Mouse (Mus musculus) myocyte (in vitro differentiated cells): ENCODE measurements at regions not wholly inside any gene's neighbourhood (a gene's known extent, or its start where the extent isn't known, plus 50 kb on each side); places are given as distances from the start of the nearest gene placed in this dataset.

ENCODE experiments used
- H3K27me3 ChIP-seq: one replicate; pipeline ENCODE4 v1.6.1; 2011; ENCODE audit not compliant: control insufficient read depth, insufficient read depth, insufficient read length
- H3K36me3 ChIP-seq: one replicate; pipeline ENCODE4 v1.6.1; 2011; ENCODE audit not compliant: control insufficient read depth, insufficient read depth
- H3K4me2 ChIP-seq: one replicate; pipeline ENCODE4 v1.6.1; 2011; ENCODE audit warnings: low read depth, control low read depth
- H3K4me3 ChIP-seq: one replicate; pipeline ENCODE4 v1.5.1; 2011; ENCODE audit warnings: mild to moderate bottlenecking, control low read depth, moderate library complexity
- H3K79me2 ChIP-seq: one replicate; pipeline ENCODE4 v1.6.1; 2011; ENCODE audit not compliant: control insufficient read depth, insufficient read depth
- H3ac ChIP-seq: one replicate; pipeline ENCODE4 v1.6.1; 2011; ENCODE audit not compliant: control insufficient read depth, insufficient read length
- CEBPB ChIP-seq: IDR thresholded peaks from 2 replicates; pipeline ENCODE4 v1.6.1; 2011; ENCODE audit warnings: mild to moderate bottlenecking, moderate library complexity; ENCODE audit not compliant: poor library complexity, insufficient read depth, severe bottlenecking
- E2F4 ChIP-seq: IDR thresholded peaks from one replicate; pipeline ENCODE4 v1.6.1; 2011; ENCODE audit warnings: mild to moderate bottlenecking, control low read depth, moderate library complexity; ENCODE audit not compliant: insufficient read depth
- MAX ChIP-seq: IDR thresholded peaks from one replicate; pipeline ENCODE4 v1.6.1; 2011; ENCODE audit warnings: low read depth, mild to moderate bottlenecking, control low read depth
- MYOD1 ChIP-seq, 3 experiments: IDR thresholded peaks; one replicate each; pipeline ENCODE4 v1.6.1; 2011; ENCODE audit warnings: control low read depth in 2 of 3, low read depth in 2 of 3, mild to moderate bottlenecking in 2 of 3, moderate library complexity in 1 of 3; ENCODE audit not compliant: insufficient read length in 2 of 3, control insufficient read depth in 1 of 3
- MYOG ChIP-seq, 3 experiments: IDR thresholded peaks; one replicate each; pipeline ENCODE4 v1.6.1; 2011; ENCODE audit warnings: control low read depth in 2 of 3, low read depth in 2 of 3, mild to moderate bottlenecking in 2 of 3; ENCODE audit not compliant: insufficient read length in 2 of 3, control insufficient read depth in 1 of 3, insufficient read depth in 1 of 3
- POLR2A ChIP-seq: IDR thresholded peaks from one replicate; pipeline ENCODE4 v1.6.1; 2011; ENCODE audit warnings: low read depth, mild to moderate bottlenecking, control low read depth, moderate library complexity; ENCODE audit not compliant: insufficient read length
- POLR2AphosphoS2 ChIP-seq: IDR thresholded peaks from one replicate; pipeline ENCODE4 v1.6.1; 2011; ENCODE audit warnings: low read depth, control low read depth; ENCODE audit not compliant: insufficient read length
- REST ChIP-seq: IDR thresholded peaks from one replicate; pipeline ENCODE4 v1.6.1; 2011; ENCODE audit warnings: mild to moderate bottlenecking, control low read depth, moderate library complexity; ENCODE audit not compliant: insufficient read depth, insufficient read length
- SRF ChIP-seq: IDR thresholded peaks from one replicate; pipeline ENCODE4 v1.6.1; 2011; ENCODE audit warnings: low read depth; ENCODE audit not compliant: control insufficient read depth, insufficient read length
- TCF12 ChIP-seq: IDR thresholded peaks from one replicate; pipeline ENCODE4 v1.6.1; 2011; ENCODE audit warnings: mild to moderate bottlenecking, control low read depth; ENCODE audit not compliant: poor library complexity, insufficient read depth, severe bottlenecking
- TCF3 ChIP-seq: IDR thresholded peaks from one replicate; pipeline ENCODE4 v1.6.1; 2011; ENCODE audit warnings: low read depth, control low read depth; ENCODE audit not compliant: insufficient read length
- USF1 ChIP-seq: IDR thresholded peaks from one replicate; pipeline ENCODE4 v1.6.1; 2011; ENCODE audit warnings: low read depth, mild to moderate bottlenecking, control low read depth, moderate library complexity

- Histone ChIP-seq H3K4me3 (no peak overlapping the region), H3K79me2 (no peaks in the 10 kb centered on the region), H3K4me2 (no peak overlapping the region), H3ac (no peak overlapping the region), H3K36me3 (no peaks in the 10 kb centered on the region), H3K27me3 (no peaks in the 10 kb centered on the region)
- TF ChIP-seq MAX (no peak), POLR2AphosphoS2 (no peak), SRF (no peak), E2F4 (no peak), TCF3 (no peak), TCF12 (no peak), CEBPB (no peak), REST (no peak), USF1 (no peak), POLR2A (no peak), MYOD1 (IDR thresholded peaks at IDR 0.05; ENCODE audit: control insufficient read depth in 1 of 3, insufficient read length in 2 of 3, low read depth in 2 of 3) (no peak), MYOG (IDR thresholded peaks at IDR 0.05; ENCODE audit: control insufficient read depth in 1 of 3, insufficient read depth in 1 of 3, insufficient read length in 2 of 3, low read depth in 2 of 3) (no peak)
Measured at GRCm38 (mm10) chr15:86738356-86738755, 524.1 kb downstream of the Tbc1d22a start.

- TF ChIP-seq MAX (no peak), MYOG (IDR thresholded peaks at IDR 0.05; ENCODE audit: control insufficient read depth in 1 of 3, insufficient read depth in 1 of 3, insufficient read length in 2 of 3, low read depth in 2 of 3) (no peak), USF1 (no peak), MYOD1 (IDR thresholded peaks at IDR 0.05; ENCODE audit: control insufficient read depth in 1 of 3, insufficient read length in 2 of 3, low read depth in 2 of 3) (no peak), CEBPB (no peak), POLR2AphosphoS2 (no peak), E2F4 (no peak), TCF12 (no peak), REST (no peak), POLR2A (no peak), TCF3 (no peak), SRF (no peak)
- H3ac ChIP-seq: no peak overlapping the region
- H3K79me2 ChIP-seq: no peaks in the 10 kb centered on the region
- H3K27me3 ChIP-seq: no peaks in the 10 kb centered on the region
- no peaks in the 10 kb centered on the region for H3K36me3 ChIP-seq
- H3K4me2 ChIP-seq: no peak overlapping the region
- no peak overlapping the region for H3K4me3 ChIP-seq
Measured at GRCm38 (mm10) chr15:86738776-86739175, 524.5 kb downstream of the Tbc1d22a start.

GRCm38 (mm10) chr15:86751436-86752136 lies 537.3 kb downstream of the Tbc1d22a start:
- H3K36me3 ChIP-seq: no peaks in the 10 kb centered on the region
- no peaks in the 10 kb centered on the region for H3K27me3 ChIP-seq
- H3K79me2 ChIP-seq: no peaks in the 10 kb centered on the region

GRCm38 (mm10) chr15:86763581-86764375 lies 549.5 kb downstream of the Tbc1d22a start:
- TF ChIP-seq MYOG (IDR thresholded peaks at IDR 0.05; ENCODE audit: control insufficient read depth in 1 of 3, insufficient read depth in 1 of 3, insufficient read length in 2 of 3, low read depth in 2 of 3) (no peak), MAX (no peak), TCF12 (no peak), REST (no peak), SRF (no peak)
- Histone ChIP-seq H3K4me3 (no peak overlapping the region), H3K36me3 (no peaks in the 10 kb centered on the region), H3K4me2 (no peak overlapping the region), H3ac (no peak overlapping the region), H3K79me2 (no peaks in the 10 kb centered on the region), H3K27me3 (no peaks in the 10 kb centered on the region)

More at GRCm38 (mm10) chr15:86751436-86752136, 537.3 kb downstream of the Tbc1d22a start:
- TF ChIP-seq SRF (no peak), TCF3 (no peak), MAX (no peak), POLR2AphosphoS2 (no peak), CEBPB (no peak), MYOD1 (IDR thresholded peaks at IDR 0.05; ENCODE audit: control insufficient read depth in 1 of 3, insufficient read length in 2 of 3, low read depth in 2 of 3) (no peak), E2F4 (no peak), POLR2A (no peak), USF1 (no peak), MYOG (IDR thresholded peaks at IDR 0.05; ENCODE audit: control insufficient read depth in 1 of 3, insufficient read depth in 1 of 3, insufficient read length in 2 of 3, low read depth in 2 of 3) (no peak), TCF12 (no peak), REST (no peak)
- H3K4me2 ChIP-seq: no peak overlapping the region
- H3ac ChIP-seq: no peak overlapping the region
- H3K4me3 ChIP-seq: no peak overlapping the region
